Mouse (Mus musculus) forebrain, embryonic 11.5 days (tissue): ENCODE data around the gene Apbb2. TPM values are rescaled to one million over a fixed set of nuclear protein-coding genes. Genes with fewer than 3 reads are reported as not detected.

ENCODE experiments used
- ATAC-seq: fragments of 200-750 bp; cut with Nextera tagmentation; replicated peaks from 2 replicates; pipeline ENCODE4 v1.8.0; 2017; ENCODE audit warnings: moderate TSS enrichment; ENCODE audit not compliant: low FRiP score
- DNase-seq: peaks from one replicate; pipeline ENCODE4 v3.0.0-alpha.2; 2017; ENCODE audit warnings: low spot score
- H3K27ac ChIP-seq: fragments of 300-500 bp; sonication (generic); 2 replicates; pipeline ENCODE4 v1.5.1; 2014; ENCODE audit warnings: low read depth, low read length
- H3K27me3 ChIP-seq: fragments of 300-500 bp; sonication (generic); 2 replicates; pipeline ENCODE4 v1.6.1; 2014; ENCODE audit warnings: mild to moderate bottlenecking, low read length, mixed read lengths; ENCODE audit not compliant: control insufficient read depth, insufficient read depth
- H3K36me3 ChIP-seq: fragments of 300-500 bp; sonication (generic); 2 replicates; pipeline ENCODE4 v1.6.1; 2014; ENCODE audit warnings: mild to moderate bottlenecking, low read length, moderate library complexity, mixed read lengths; ENCODE audit not compliant: control insufficient read depth, insufficient read depth
- H3K4me1 ChIP-seq: fragments of 300-500 bp; sonication (generic); replicated peaks from 2 replicates; pipeline ENCODE4 v1.6.1; 2014; ENCODE audit warnings: low read length, mixed read lengths; ENCODE audit not compliant: control insufficient read depth, insufficient read depth
- H3K4me2 ChIP-seq: fragments of 300-500 bp; sonication (generic); 2 replicates; pipeline ENCODE4 v1.6.1; 2014; ENCODE audit warnings: low read depth, mild to moderate bottlenecking, low read length, moderate library complexity, mixed read lengths; ENCODE audit not compliant: severe bottlenecking
- H3K4me3 ChIP-seq: fragments of 300-500 bp; sonication (generic); 2 replicates; pipeline ENCODE4 v1.5.1; 2014; ENCODE audit warnings: low read depth, low read length
- H3K9ac ChIP-seq: fragments of 300-500 bp; sonication (generic); 2 replicates; pipeline ENCODE4 v1.6.1; 2014; ENCODE audit warnings: low read length
- H3K9me3 ChIP-seq: fragments of 300-500 bp; sonication (generic); 2 replicates; pipeline ENCODE4 v1.6.1; 2016; ENCODE audit warnings: low read length, mixed read lengths; ENCODE audit not compliant: control insufficient read depth
- WGBS: fragments of 180-500 bp; shearing (Covaris S2); extraction: QIAGEN DNeasy Blood & Tissue Kit; methylation state at CpG from one replicate; pipeline ENCODE4 v1.1.7; 2014; 5-methylcytosine and 5-hydroxymethylcytosine counted together
- polyA plus RNA-seq: library from polyadenylated mRNA; unstranded; fragments of >200 nt; fragmentation: Nextera tagmentation; extraction: Ambion mirVana; gene quantifications from 2 replicates; pipeline ENCODE4 v1.2.1, GENCODE M21; 2014

The Apbb2 gene
- 35.1 and 35.3 TPM in 2 replicates for polyA plus RNA-seq

GRCm38 (mm10) chr5:66618597-66618996 lies at the start of gene Apbb2:
Gene Apbb2 (minus strand): TSS chr5:66618784.
- H3K4me2 ChIP-seq: peak within 1 kb of the TSS; percentile 88
- peak; percentile 93 for ATAC-seq
- peak within 1 kb of the TSS; percentile 92 for H3K9ac ChIP-seq
- H3K27me3 ChIP-seq: no peaks in the 10 kb centered on the region
- peak; percentile 97 for DNase-seq
- no peaks in the 10 kb centered on the region for H3K9me3 ChIP-seq
- peak within 1 kb of the TSS; percentile 81 for H3K4me3 ChIP-seq
- H3K36me3 ChIP-seq: no peaks in the 10 kb centered on the region
- peaks cover 10% of the 10 kb centered on the region for H3K4me1 ChIP-seq
- under 1% methylated on average over 38 of the region's 39 CpGs for WGBS
- H3K27ac ChIP-seq: peak within 1 kb of the TSS; percentile 95

GRCm38 (mm10) chr5:66654220-66654619 lies 35.6 kb upstream of the Apbb2 start:
- Histone ChIP-seq H3K27ac (no peak overlapping the region), H3K36me3 (no peaks in the 10 kb centered on the region), H3K9ac (no peak overlapping the region), H3K4me2 (no peak overlapping the region), H3K9me3 (no peaks in the 10 kb centered on the region), H3K4me1 (no peaks in the 10 kb centered on the region), H3K4me3 (no peak overlapping the region), H3K27me3 (no peaks in the 10 kb centered on the region)
- DNase-seq: no peak
- 76% methylated on average over 5 of the region's 5 CpGs for WGBS
- ATAC-seq: no peak

GRCm38 (mm10) chr5:66647504-66647903 lies 28.9 kb upstream of the Apbb2 start:
- ATAC-seq (no peak), DNase-seq (no peak)
- no peaks in the 10 kb centered on the region for H3K36me3 ChIP-seq
- H3K4me2 ChIP-seq: no peak overlapping the region
- WGBS: 77% methylated on average over 7 of the region's 7 CpGs
- H3K9me3 ChIP-seq: no peaks in the 10 kb centered on the region
- H3K4me3 ChIP-seq: no peak overlapping the region
- H3K27ac ChIP-seq: no peak overlapping the region
- no peaks in the 10 kb centered on the region for H3K4me1 ChIP-seq
- no peak overlapping the region for H3K9ac ChIP-seq
- no peaks in the 10 kb centered on the region for H3K27me3 ChIP-seq

DNA sequence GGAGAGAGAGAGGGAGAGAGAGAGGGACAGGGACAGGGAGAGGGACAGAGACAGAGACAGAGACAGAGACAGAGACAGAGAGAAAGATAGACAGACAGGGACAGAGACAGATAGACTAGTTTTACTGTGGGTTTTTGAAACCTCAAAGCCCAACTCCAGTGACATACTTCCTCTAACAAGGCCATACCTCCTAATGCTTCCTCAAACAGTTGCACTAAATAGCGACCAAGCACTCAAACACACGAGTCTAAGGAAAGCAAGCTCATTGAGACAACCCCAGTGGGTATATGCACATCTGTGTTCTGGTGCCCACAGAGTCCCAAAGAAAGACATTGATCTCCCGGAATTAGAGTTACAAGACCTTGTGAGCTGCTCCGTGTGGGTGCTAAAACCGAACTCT lies 24.7 kb upstream of the Apbb2 start:
- no peaks in the 10 kb centered on the region for H3K36me3 ChIP-seq
- H3K9me3 ChIP-seq: no peaks in the 10 kb centered on the region; the same call in 1 of the 2 replicates
- no peak overlapping the region for H3K27ac ChIP-seq
- no peaks in the 10 kb centered on the region for H3K27me3 ChIP-seq
- no peak for DNase-seq
- H3K4me3 ChIP-seq: no peak overlapping the region
- ATAC-seq: no peak
- H3K9ac ChIP-seq: no peak overlapping the region
- no peak overlapping the region for H3K4me2 ChIP-seq
- WGBS: 91% methylated on average over 5 of the region's 5 CpGs
- H3K4me1 ChIP-seq: no peaks in the 10 kb centered on the region

GRCm38 (mm10) chr5:66642156-66642555 lies 23.6 kb upstream of the Apbb2 start:
- Histone ChIP-seq H3K27ac (no peak overlapping the region), H3K36me3 (no peaks in the 10 kb centered on the region), H3K4me3 (no peak overlapping the region), H3K27me3 (no peaks in the 10 kb centered on the region), H3K4me1 (no peaks in the 10 kb centered on the region), H3K4me2 (no peak overlapping the region), H3K9me3 (no peaks in the 10 kb centered on the region; the same call in 1 of the 2 replicates), H3K9ac (no peak overlapping the region)
- DNase-seq: no peak
- no peak for ATAC-seq
- WGBS: 94% methylated on average over 4 of the region's 4 CpGs

DNA sequence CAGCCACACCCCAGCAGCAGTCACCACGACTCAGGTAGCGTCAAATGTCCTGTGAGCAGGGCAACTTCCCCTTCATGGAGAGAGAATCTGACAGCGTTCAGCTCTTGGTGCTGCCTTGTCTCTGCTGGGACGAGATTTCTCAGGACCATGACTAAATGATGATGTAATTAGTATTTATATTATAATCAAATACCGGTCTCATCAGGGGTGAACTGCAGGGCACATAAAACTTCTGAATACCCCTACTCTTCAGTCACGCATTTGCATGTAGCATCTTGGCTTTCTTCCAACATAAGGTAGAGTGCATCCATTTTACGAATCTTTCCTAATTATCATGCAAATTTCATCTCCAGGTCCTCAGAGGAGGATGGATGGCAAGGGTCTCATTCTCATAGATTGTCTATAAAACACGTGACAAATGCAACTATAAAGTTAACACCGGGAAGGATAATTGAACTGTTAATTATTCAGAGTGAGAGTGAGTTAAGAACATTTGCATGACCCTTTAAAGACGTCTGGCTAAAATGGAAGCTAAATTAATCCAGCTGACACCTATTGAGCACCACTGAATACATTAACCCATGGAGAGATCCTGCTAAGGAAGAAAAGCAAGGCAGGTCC lies 17.0 kb upstream of the Apbb2 start:
- H3K4me2 ChIP-seq: no peak overlapping the region
- H3K9ac ChIP-seq: no peak overlapping the region
- no peak overlapping the region for H3K4me3 ChIP-seq
- no peaks in the 10 kb centered on the region for H3K36me3 ChIP-seq
- no peak overlapping the region for H3K27ac ChIP-seq
- DNase-seq (no peak), ATAC-seq (no peak)
- no peaks in the 10 kb centered on the region for H3K27me3 ChIP-seq
- no peaks in the 10 kb centered on the region for H3K4me1 ChIP-seq
- 70% methylated on average over 10 of the region's 10 CpGs for WGBS
- no peaks in the 10 kb centered on the region for H3K9me3 ChIP-seq

- Histone ChIP-seq H3K36me3 (no peaks in the 10 kb centered on the region), H3K4me3 (no peak overlapping the region), H3K27me3 (no peaks in the 10 kb centered on the region), H3K9ac (no peak overlapping the region), H3K27ac (no peak overlapping the region), H3K9me3 (no peaks in the 10 kb centered on the region), H3K4me1 (no peaks in the 10 kb centered on the region), H3K4me2 (no peak overlapping the region)
- ATAC-seq: no peak
- DNase-seq: no peak
- WGBS: 47% methylated on average over 7 of the region's 7 CpGs
These were observed 9.2 kb upstream of the Apbb2 start for GRCm38 (mm10) chr5:66627805-66628204.

GRCm38 (mm10) chr5:66620191-66620625 lies 1.6 kb upstream of the Apbb2 start:
- under 1% methylated on average over 41 of the region's 41 CpGs for WGBS
- peak overlapping the region; percentile 72 for H3K9ac ChIP-seq
- peak; percentile 67 for ATAC-seq
- H3K27ac ChIP-seq: no peak overlapping the region
- no peaks in the 10 kb centered on the region for H3K9me3 ChIP-seq
- no peaks in the 10 kb centered on the region for H3K36me3 ChIP-seq
- H3K27me3 ChIP-seq: no peaks in the 10 kb centered on the region
- DNase-seq: peak; percentile 91
- peaks cover 10% of the 10 kb centered on the region; the same call in 1 of the 2 replicates for H3K4me1 ChIP-seq
- H3K4me2 ChIP-seq: peak overlapping the region; percentile 68
- H3K4me3 ChIP-seq: peak overlapping the region; percentile 55

- DNase-seq (no peak), ATAC-seq (no peak)
- Histone ChIP-seq H3K27ac (no peak overlapping the region), H3K4me3 (peak overlapping the region; percentile 55), H3K9me3 (no peaks in the 10 kb centered on the region), H3K27me3 (no peaks in the 10 kb centered on the region), H3K4me1 (peaks cover 10% of the 10 kb centered on the region; the same call in 1 of the 2 replicates), H3K4me2 (peak overlapping the region; percentile 68), H3K9ac (peak overlapping the region; percentile 72), H3K36me3 (no peaks in the 10 kb centered on the region)
- 46% methylated on average over 8 of the region's 8 CpGs for whole genome bisulfite sequencing
These were observed 1.1 kb upstream of the Apbb2 start for GRCm38 (mm10) chr5:66619675-66620074.
